Mouse (Mus musculus): Measurements from ENCODE around the gene Zfp108.
"Not testable (repeated sequence)": the region's sequence is repeated elsewhere in the genome, so short reads cannot be mapped to it uniquely, and the experiment has no call there.

Gene Zfp108

GRCm38 (mm10) chr7:24254633-24255474 lies at the start of gene Zfp108:
TSS of gene Zfp108 (plus strand) at chr7:24254794.
- DNase-seq (ENCODE audit: low spot score), result peak; percentile 67

- peak; percentile 52 for DNase-seq (ENCODE audit: low spot score)
Observed at GRCm38 (mm10) chr7:24207488-24208261, 46.9 kb upstream of the Zfp108 start.

GRCm38 (mm10) chr7:24208282-24208886 lies 46.2 kb upstream of the Zfp108 start:
- DNase-seq (ENCODE audit: low spot score), result no peak

- no peak for DNase-seq (ENCODE audit: low spot score)
Observed at GRCm38 (mm10) chr7:24210296-24210695, 44.3 kb upstream of the Zfp108 start.

- DNase-seq (ENCODE audit: low spot score), result no peak
Observed at GRCm38 (mm10) chr7:24211343-24211742, 43.3 kb upstream of the Zfp108 start, which contains the start of gene Zfp111. TSS of gene Zfp111 (minus strand) at chr7:24211443.

- DNase-seq (ENCODE audit: low spot score), result peak; percentile 33
Observed at GRCm38 (mm10) chr7:24237040-24237791, 17.4 kb upstream of the Zfp108 start, which contains the start of gene Zfp109. TSS of gene Zfp109 (minus strand) at chr7:24237560.

GRCm38 (mm10) chr7:24253779-24254615 lies 597 bp upstream of the Zfp108 start:
- DNase-seq (ENCODE audit: low spot score), result no peak

GRCm38 (mm10) chr7:24259306-24259999 lies 4.9 kb downstream of the Zfp108 start:
- DNase-seq (ENCODE audit: low spot score), result no peak

GRCm38 (mm10) chr7:24260000-24260312 lies 5.4 kb downstream of the Zfp108 start:
- DNase-seq (ENCODE audit: low spot score), result no peak

GRCm38 (mm10) chr7:24268176-24269155 lies 13.9 kb downstream of the Zfp108 start:
- DNase-seq (ENCODE audit: low spot score), result no peak

- no peak for DNase-seq (ENCODE audit: low spot score)
Observed at GRCm38 (mm10) chr7:24269256-24269655, 14.7 kb downstream of the Zfp108 start.

- no peak for DNase-seq (ENCODE audit: low spot score)
Observed at GRCm38 (mm10) chr7:24269667-24270287, 15.2 kb downstream of the Zfp108 start.

- peak; percentile 46 for DNase-seq (ENCODE audit: low spot score)
Observed at GRCm38 (mm10) chr7:24270288-24270672, 15.7 kb downstream of the Zfp108 start, which contains the start of gene Zfp93. TSS of gene Zfp93 (plus strand) at chr7:24270420.

- no peak for DNase-seq (ENCODE audit: low spot score)
Observed at GRCm38 (mm10) chr7:24271191-24271590, 16.6 kb downstream of the Zfp108 start.

GRCm38 (mm10) chr7:24274456-24274855 lies 19.9 kb downstream of the Zfp108 start:
- no peak for DNase-seq (ENCODE audit: low spot score)

- not testable (repeated sequence) for DNase-seq (ENCODE audit: low spot score)
Observed at GRCm38 (mm10) chr7:24278771-24279170, 24.2 kb downstream of the Zfp108 start.

GRCm38 (mm10) chr7:24280031-24280857 lies 25.6 kb downstream of the Zfp108 start:
- no peak for DNase-seq (ENCODE audit: low spot score)

GRCm38 (mm10) chr7:24280858-24281145 lies 26.2 kb downstream of the Zfp108 start:
- no peak for DNase-seq (ENCODE audit: low spot score)

Data from ovary, postnatal 14 days (tissue).